Mouse (Mus musculus) CD4-positive, CD25-positive, alpha-beta regulatory T cell, adult 4 months (primary cell): Measurements from ENCODE around the gene Foxn3. TPM values are rescaled to one million over a fixed set of nuclear protein-coding genes. Genes with fewer than 3 reads are reported as not detected.

Source experiments
- ATAC-seq: one replicate; pipeline ENCODE4 v1.8.0; 2017
- polyA plus RNA-seq, 2 experiments: library from polyadenylated mRNA; unstranded; fragments of 100-300 nt; shearing (Covaris generic); gene quantifications; one replicate each; pipeline ENCODE4 v1.2.1; 2017

Gene Foxn3
- polyA plus RNA-seq, 2 experiments from 2014 or later, result 129 to 166 TPM

- no peak for ATAC-seq
Measured at GRCm38 (mm10) chr12:99244673-99245072, 318.7 kb downstream of the Foxn3 start.

DNA sequence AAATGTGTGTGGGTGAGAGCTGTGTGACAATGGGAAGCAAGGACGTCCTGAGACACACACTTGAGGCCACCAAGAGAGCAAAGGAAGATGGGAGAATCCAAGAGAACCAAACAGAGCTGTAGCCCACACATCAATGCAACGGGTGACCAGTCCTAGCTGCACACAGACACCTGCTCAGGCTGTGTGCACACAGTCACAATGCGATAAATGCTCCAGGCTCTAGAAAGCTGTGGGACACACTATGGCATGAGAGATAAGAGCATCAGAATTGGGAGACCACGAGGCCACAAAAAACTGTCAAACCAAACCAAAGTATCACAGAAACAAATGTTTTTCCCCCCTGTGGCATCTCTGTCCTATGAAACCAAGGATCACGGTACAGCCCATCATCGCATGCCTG, 319.1 kb downstream of the Foxn3 start:
- no peak for ATAC-seq

- ATAC-seq, result no peak
Measured at GRCm38 (mm10) chr12:99243316-99243715, 320.1 kb downstream of the Foxn3 start.

DNA sequence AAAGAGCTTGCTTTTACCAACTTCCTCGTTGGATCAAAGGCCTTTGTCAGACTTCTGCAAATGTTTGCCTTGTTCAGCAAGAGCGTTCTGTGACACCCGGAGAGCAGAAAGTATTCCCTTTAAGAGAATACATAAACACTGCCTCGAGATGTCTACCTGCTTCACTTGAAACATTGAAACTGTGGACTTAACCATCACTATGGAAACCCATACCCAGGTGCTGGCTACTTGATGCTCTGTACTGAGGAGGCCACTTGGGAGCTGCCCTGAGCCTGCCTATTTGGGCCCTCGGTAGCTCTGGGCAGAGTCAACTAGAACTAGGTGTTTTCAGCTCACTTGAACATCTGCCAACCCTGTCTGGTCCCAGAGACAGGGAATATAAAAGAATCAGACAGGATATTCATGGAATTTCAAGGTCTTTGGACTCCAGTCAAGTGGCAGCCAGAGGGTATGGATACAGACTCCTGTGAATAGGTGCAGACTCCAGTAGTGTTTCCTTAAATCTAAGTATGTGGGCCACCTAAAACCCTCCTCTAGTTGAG, 323.1 kb downstream of the Foxn3 start:
- no peak for ATAC-seq

DNA sequence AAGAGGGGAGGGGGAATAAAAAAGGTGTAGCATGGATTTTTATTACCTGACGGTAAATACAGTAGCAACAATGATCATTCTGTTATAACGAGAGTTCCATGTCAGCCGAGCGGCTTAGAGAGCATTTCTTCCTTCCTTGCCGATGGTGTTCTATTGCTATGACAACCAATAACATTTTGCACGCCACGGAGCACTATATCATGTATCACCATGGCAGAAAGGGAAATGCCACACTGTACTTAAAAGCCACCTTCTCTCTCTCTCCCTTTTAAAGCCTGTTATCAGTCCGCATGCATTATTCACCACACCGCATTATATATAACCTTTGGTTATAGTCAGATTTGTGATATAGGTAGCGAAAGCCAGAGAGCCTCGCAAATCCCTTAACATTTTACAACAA, 323.6 kb downstream of the Foxn3 start:
- no peak for ATAC-seq

- ATAC-seq, result no peak
Measured at GRCm38 (mm10) chr12:99237497-99237896, 325.9 kb downstream of the Foxn3 start.

DNA sequence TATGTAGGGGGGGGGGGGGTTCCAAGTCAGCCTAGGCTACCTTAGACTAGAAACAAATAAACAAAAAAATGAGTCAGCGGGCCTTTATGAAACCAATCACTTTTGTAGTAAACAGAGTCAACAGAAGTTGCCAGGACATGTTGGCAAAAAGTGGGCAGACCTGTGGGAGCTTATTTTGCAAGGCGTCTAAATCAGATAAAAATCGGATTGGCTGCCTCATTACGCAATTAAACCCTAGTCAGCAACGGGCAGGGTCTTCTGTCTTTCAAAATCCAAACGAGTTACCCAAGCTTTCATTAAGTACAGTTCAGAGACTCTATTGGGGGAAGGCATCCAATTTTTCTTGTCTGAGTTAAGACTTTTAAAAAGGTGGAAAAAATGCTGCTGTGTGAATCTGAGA, 329.0 kb downstream of the Foxn3 start:
- ATAC-seq, result no peak

- no peak for ATAC-seq
Measured at GRCm38 (mm10) chr12:99233386-99233785, 330.0 kb downstream of the Foxn3 start.

DNA sequence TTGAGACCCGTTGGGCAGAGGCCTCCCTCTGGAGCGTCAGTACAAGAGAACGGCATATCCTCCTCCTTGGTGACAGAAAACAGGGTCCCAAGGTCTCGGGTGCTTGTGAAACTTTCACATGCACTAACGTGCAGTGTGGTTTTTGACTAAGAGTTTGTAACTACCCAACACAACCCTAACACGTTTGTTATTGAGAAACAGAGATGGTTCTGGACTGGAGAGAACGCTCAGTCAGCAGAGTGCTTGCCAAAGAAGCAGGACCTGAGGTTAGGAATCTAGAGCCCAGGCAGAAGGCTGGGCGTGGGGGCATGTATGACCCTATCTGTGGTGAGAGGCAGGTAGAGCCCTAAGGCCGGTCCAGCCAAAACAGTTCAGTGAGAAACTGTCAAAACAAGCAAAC, 330.9 kb downstream of the Foxn3 start:
- no peak for ATAC-seq

DNA sequence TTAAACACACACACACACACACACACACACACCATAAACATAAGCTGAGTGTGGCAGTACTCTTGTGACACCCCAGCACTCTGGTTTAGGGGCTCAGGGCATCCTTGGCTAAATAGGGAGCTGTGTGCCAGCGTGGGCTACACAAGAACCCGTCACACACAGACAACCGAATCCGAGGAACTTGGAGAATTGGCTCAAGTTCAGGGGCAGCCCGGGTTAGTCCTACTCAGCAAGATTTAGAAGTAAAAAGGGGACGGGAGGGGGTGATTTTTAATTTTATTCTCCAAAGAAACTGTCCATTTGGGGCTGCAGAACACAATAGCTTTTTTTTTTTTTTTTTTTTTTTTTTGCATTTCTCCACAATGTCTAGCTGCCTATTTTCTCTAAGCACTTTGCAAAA, 332.1 kb downstream of the Foxn3 start:
- ATAC-seq, result no peak

- ATAC-seq, result no peak
Measured at GRCm38 (mm10) chr12:99230783-99231048, 332.7 kb downstream of the Foxn3 start.

DNA sequence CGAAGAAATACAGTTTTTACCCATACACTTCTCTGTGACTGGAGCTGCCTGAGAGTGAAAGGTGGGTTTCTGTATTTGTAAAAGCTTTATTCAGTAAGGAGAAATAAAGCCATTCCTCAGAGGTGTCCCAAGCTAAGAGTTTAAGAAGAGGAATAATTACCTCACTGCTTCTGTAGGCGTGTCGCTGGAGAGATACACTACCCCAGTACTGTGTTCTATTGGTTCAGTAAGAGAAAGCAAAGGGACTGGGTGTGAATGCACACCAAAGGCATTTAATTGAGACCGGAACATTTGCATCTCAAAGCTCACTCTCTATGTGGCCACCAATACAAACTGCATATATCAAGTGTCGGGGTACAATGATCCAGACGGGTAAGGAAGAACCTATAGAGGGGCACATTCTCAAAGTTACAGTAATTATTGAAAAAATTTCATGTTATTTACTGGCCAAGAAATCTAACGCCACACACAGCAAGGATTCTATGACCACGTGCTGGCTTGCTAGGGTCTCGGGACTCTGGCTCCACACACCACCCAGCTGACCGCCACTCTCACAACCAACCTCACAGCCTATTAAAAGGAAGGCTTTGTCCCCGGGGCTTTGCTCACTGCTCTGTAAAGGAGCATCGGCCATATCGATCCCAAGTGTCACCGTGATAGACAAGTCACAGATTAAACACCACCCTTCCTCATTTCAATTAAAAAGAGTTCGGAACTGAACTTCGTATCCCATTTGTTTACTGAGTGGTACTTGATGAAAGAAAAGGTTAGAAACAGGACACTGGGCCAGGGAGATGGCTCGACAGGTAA, 333.2 kb downstream of the Foxn3 start:
- ATAC-seq, result no peak

- no peak for ATAC-seq
Measured at GRCm38 (mm10) chr12:99227313-99227952, 335.9 kb downstream of the Foxn3 start.

- ATAC-seq, result no peak
Measured at GRCm38 (mm10) chr12:99224863-99225603, 338.3 kb downstream of the Foxn3 start.

GRCm38 (mm10) chr12:99221087-99221846, 342.1 kb downstream of the Foxn3 start:
- no peak for ATAC-seq

DNA sequence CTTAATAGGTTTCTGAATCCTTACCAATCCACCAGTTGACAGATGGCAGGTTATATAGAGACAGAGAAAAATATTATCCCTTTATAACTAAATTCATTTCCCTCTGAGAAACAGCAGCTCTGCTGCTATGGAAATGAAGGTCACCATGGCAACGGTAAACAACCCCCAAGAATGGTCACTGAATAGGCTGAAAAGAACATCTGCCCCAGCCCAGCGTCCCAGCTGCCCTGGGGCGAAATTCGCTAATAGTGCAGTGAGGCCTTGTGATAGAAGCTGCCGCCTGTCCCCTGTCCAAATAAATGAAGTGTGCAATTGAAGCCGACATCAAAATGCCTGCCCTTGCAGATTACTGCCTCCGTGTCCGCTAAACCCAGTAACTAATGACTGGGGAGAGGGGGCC, 343.0 kb downstream of the Foxn3 start:
- ATAC-seq, result no peak

GRCm38 (mm10) chr12:99219812-99220211, 343.6 kb downstream of the Foxn3 start:
- no peak for ATAC-seq

GRCm38 (mm10) chr12:99217145-99217698, 346.2 kb downstream of the Foxn3 start:
- no peak for ATAC-seq

DNA sequence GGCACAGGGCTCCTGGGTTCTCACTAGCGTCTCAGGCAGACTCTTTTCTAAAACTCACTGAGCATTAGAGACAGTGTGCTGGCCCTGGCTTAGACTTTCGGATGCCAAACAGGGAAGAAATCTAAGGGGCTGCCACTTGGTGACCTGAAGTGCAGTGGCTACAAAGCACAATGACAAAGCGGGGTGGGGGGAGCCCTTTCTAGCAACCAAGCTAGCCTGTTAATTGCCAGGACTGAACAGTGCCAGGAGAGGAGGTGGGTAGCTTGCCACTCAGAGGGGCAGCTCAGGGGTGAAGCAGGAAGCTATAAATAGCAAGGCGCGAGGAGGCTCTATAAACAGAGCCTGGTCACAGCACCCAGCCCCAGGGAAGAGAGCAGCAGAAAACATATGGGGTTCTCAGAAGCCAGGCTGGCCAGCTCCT, 347.0 kb downstream of the Foxn3 start:
- no peak for ATAC-seq

GRCm38 (mm10) chr12:99215521-99216255, 347.7 kb downstream of the Foxn3 start:
- no peak for ATAC-seq

DNA sequence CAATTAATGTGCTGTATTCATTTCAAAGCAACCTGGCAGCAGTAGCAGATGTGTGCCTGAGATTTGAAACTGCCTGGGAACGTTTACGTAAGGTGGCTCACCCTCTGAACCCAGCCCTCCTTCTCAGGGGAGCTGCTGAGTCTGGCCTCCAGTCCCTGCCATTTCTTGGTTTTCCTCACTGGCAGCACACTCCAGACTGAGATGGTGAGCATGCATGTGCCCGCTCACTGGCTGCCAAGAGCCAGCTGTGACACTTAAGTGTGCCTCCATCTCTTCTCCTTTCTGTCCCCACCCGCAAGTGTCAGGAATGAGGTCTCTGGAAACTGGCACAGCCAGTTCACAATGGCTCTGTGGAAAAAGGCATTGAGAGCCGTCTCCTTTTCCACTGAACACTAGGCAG, 349.3 kb downstream of the Foxn3 start:
- ATAC-seq, result no peak

- no peak for ATAC-seq
Measured at GRCm38 (mm10) chr12:99213218-99213617, 350.2 kb downstream of the Foxn3 start.
